Mouse (Mus musculus): ENCODE data around the gene Cetn3. TPM values are rescaled to one million over a fixed set of nuclear protein-coding genes. Genes with fewer than 3 reads are reported as not detected.
A peak's percentile ranks its signal among the peaks of the same experiment; 100 is the strongest.

The Cetn3 gene
- 162 and 175 TPM in 2 replicates for polyA plus RNA-seq (2015; fragmentation: Nextera tagmentation; extraction: Ambion mirVana)

DNA sequence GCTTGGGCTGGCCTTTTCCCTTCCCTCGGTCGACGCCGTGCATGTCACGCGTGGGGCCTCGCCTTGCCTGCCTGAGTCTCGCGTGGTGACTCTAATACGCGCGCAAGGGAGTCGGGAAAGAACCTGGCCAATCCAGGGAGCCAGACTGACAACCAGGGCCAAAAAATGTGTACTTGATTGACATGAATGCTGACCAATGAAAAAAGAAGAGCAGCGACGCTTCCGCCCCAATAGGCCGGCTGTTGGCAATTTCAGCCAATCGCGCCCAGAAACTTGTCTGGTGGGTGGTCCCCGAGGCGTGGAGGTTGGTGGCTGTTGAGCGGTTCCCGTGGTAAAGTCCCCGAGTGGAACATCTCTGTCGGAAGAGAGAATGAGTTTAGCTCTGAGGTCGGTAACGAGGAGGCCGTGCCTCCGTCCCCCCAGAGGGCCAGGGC is at the start of gene Cetn3:
TSS of gene Cetn3 (plus strand) at position 107 of the 434 bp plus-strand sequence.
- Histone ChIP-seq H3K4me2 (peak within 1 kb of the TSS; percentile 81), H3K4me3 (peak within 1 kb of the TSS; percentile 74), H3K4me1 (peaks cover 25% of the 10 kb centered on the region), H3K9ac (peak within 1 kb of the TSS; percentile 95), H3K27ac (replicated peaks) (peak within 1 kb of the TSS; percentile 99), H3K9me3 (no peaks in the 10 kb centered on the region), H3K36me3 (peaks cover 14% of the 10 kb centered on the region), H3K27me3 (replicated peaks) (no peaks in the 10 kb centered on the region)
- ATAC-seq (ENCODE audit: extremely low read depth, insufficient number of reproducible peaks, low FRiP score, low TSS enrichment) = peak; percentile 85
- 0% methylated on average over 29 of the region's 29 CpGs for WGBS

DNA sequence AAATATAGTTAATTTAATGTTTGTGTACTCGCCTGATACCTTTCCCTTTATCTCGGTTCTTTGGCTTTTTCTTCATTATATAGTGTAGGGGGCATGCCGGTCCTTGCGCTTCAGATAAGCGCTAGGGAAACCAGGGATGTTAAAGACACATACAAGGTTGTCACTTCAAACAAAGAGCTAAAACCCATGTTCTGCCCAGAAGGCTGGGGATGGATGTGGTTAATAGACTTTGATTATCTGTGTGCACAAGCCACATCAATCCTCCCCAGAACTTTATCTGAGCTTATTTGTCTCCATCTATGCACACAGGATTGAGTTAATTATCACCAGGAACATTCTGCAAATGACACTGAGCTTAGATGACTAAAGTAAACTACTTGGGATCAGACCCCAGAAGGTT is 46.3 kb upstream of the Cetn3 start:
- WGBS = 73% methylated on average over 5 of the region's 5 CpGs
- Histone ChIP-seq H3K36me3 (no peaks in the 10 kb centered on the region), H3K27me3 (replicated peaks) (no peaks in the 10 kb centered on the region)

DNA sequence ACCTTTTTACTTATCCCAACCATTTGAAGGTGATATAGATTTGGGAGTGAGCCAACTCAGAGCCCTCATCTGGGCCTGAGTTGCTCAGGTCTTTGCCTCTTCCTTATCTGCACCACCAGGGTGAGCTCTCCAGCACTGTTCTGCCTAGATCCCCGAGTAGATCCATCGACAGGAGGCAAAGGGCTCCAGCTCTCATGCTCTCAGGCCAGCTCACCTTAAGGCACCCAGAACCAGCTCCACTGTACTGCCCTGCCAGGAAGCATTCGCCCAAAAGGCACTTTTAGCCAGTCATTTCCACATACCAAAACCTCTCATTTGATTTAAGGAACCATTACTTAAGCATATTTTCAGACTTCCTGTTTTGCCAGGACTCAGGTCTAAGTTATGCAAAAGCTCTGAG is 42.0 kb upstream of the Cetn3 start:
- no peak for ATAC-seq (ENCODE audit: extremely low read depth, insufficient number of reproducible peaks, low FRiP score, low TSS enrichment)
- Histone ChIP-seq H3K36me3 (no peaks in the 10 kb centered on the region), H3K4me2 (no peak overlapping the region), H3K4me3 (no peak overlapping the region), H3K27ac (replicated peaks) (no peak overlapping the region), H3K9ac (no peak overlapping the region), H3K4me1 (no peaks in the 10 kb centered on the region), H3K27me3 (replicated peaks) (no peaks in the 10 kb centered on the region), H3K9me3 (no peaks in the 10 kb centered on the region)
- 43% methylated on average over 3 of the region's 3 CpGs for WGBS

More for the DNA sequence above, 46.3 kb upstream of the Cetn3 start:
- Histone ChIP-seq H3K9me3 (no peaks in the 10 kb centered on the region), H3K9ac (no peak overlapping the region), H3K4me3 (no peak overlapping the region), H3K4me2 (no peak overlapping the region), H3K4me1 (no peaks in the 10 kb centered on the region), H3K27ac (replicated peaks) (no peak overlapping the region)
- ATAC-seq (ENCODE audit: extremely low read depth, insufficient number of reproducible peaks, low FRiP score, low TSS enrichment) = no peak

DNA sequence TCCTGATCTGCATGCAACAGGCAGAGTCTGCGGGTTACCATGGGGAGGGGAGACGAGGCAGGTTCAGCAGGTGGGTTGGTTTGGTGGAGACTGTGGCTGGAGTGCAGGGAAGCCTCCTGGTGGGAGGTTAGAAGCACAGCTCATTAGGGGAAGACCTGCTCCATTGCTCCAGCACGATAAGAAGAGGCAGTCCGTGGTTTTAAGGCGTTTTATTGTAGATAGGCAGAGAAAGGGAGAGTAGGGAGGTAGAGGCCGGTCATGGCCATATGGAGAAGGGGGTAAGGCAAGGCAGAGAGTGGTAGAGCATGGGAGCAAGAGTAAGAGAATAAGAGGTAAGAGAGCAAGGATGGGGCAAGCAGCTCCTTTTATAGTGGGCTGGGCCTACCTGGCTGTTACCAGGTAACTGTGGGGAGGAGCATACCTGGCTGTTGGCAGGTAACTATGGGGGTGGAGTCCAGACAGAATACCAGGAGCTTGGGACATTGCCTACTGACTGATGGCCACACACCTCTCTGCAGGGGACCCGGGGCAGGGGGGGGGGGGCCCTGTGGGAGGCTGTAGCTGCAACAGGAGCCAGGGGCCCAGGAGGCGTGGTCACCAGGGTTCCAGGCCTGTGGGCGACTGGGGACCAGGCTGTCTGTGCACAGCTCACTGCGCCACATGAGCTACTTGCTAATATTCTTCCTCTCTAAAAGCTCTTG is 39.3 kb upstream of the Cetn3 start:
- Histone ChIP-seq H3K9me3 (no peaks in the 10 kb centered on the region), H3K9ac (no peak overlapping the region), H3K4me1 (no peaks in the 10 kb centered on the region), H3K4me3 (no peak overlapping the region), H3K27ac (replicated peaks) (no peak overlapping the region), H3K4me2 (no peak overlapping the region), H3K27me3 (replicated peaks) (no peaks in the 10 kb centered on the region), H3K36me3 (no peaks in the 10 kb centered on the region)
- no peak for ATAC-seq (ENCODE audit: extremely low read depth, insufficient number of reproducible peaks, low FRiP score, low TSS enrichment)
- 51% methylated on average over 10 of the region's 10 CpGs for WGBS

DNA sequence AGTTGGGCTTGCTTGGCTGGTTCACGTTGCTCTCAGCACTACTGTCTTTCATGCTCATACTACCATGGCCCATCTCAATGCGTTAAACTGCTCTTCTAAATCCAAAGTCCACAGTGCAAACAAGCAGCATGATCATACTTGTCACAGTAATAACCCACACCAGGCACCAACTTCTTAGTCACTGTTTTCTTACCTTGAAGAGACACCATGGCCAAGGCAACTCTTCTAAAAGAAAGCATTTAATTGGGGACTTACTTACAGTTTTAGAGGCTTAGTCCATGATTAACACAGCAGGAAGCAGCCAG is 38.8 kb upstream of the Cetn3 start:
- Histone ChIP-seq H3K4me1 (no peaks in the 10 kb centered on the region), H3K27ac (replicated peaks) (no peak overlapping the region), H3K9ac (no peak overlapping the region), H3K9me3 (no peaks in the 10 kb centered on the region), H3K4me3 (no peak overlapping the region), H3K36me3 (no peaks in the 10 kb centered on the region), H3K4me2 (no peak overlapping the region), H3K27me3 (replicated peaks) (no peaks in the 10 kb centered on the region)
- 56% methylated on average over 2 of the region's 2 CpGs for whole genome bisulfite sequencing
- no peak for ATAC-seq (ENCODE audit: extremely low read depth, insufficient number of reproducible peaks, low FRiP score, low TSS enrichment)

DNA sequence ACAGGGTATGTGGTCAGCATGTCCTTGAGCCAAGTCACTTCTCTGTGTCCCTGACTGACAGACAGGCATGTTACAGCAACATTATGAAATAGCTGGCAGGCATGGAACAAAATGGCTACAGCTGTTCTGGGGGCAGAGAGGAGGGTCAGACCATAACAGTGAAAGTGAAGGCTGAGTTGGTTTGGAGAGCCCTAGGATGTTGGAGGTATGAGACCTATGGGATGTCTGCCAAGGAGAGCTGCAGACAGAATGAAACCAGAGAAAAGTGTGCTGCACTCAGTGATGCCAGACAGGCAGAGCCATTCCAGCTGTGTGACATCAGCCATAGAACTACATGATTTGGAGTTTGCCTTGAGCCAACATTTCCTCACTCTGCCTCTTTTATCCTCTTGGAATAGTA is 28.0 kb upstream of the Cetn3 start:
- H3K27ac ChIP-seq (replicated peaks) = peak overlapping the region; percentile 54
- H3K4me3 ChIP-seq = no peak overlapping the region
- no peak overlapping the region for H3K9ac ChIP-seq
- H3K27me3 ChIP-seq (replicated peaks) = no peaks in the 10 kb centered on the region
- H3K4me1 ChIP-seq = peaks cover 5% of the 10 kb centered on the region; the same call in 1 of the 2 replicates
- no peaks in the 10 kb centered on the region for H3K36me3 ChIP-seq
- ATAC-seq (ENCODE audit: extremely low read depth, insufficient number of reproducible peaks, low FRiP score, low TSS enrichment) = no peak
- H3K4me2 ChIP-seq = no peak overlapping the region
- no peaks in the 10 kb centered on the region for H3K9me3 ChIP-seq

DNA sequence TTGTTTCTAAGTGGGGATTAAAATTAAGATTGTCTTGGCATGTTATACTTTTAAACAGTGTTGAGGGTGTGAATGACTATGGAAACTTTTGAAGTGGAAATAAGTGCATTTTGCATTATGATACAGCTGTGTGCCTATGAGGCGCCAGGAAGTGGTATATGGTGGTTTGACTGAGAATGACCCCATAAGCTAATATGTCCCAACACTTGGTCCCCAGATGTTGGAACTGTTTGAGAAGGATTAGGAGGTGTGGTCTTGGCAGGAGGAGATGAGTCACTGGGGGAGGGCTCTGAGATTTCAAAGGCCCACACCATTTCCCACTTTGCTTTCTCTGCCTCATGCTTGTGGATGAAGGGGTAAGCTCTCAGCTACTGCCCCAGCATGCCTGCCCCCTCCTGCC is 27.6 kb upstream of the Cetn3 start:
- 93% methylated on average over 1 of the region's 1 CpGs for WGBS
- Histone ChIP-seq H3K9me3 (no peaks in the 10 kb centered on the region), H3K4me2 (no peak overlapping the region), H3K4me3 (no peak overlapping the region), H3K27me3 (replicated peaks) (no peaks in the 10 kb centered on the region), H3K36me3 (no peaks in the 10 kb centered on the region), H3K27ac (replicated peaks) (peak overlapping the region; percentile 54), H3K9ac (no peak overlapping the region), H3K4me1 (peaks cover 5% of the 10 kb centered on the region; the same call in 1 of the 2 replicates)
- no peak for ATAC-seq (ENCODE audit: extremely low read depth, insufficient number of reproducible peaks, low FRiP score, low TSS enrichment)

DNA sequence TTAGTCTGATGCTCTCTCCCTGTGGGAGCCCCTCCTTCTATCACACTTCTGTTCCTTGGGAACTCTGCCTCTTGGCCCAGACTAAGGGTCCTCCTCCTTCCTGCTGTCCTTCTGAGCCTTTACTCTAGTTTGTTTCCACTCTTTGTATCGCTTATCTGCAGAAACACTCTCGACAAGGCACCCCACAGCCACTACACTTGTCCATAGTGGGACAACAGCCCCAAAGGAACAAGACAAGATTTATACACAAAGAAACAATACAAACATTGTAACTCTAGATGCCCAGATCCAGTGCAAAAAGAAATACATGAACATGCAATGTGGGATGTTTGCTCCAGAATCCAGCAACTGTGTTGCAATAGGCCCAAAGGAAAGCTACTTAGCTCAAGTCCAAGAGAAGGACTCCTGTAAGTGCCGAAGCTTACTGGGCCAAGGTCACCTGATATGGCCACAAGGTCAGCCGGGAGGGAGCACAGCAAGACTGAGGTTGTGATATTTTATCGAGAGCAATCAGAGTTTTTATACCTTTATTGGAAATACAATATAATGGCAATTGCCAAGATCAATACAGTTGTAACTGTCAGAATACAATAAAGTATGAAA is 25.7 kb upstream of the Cetn3 start:
- Histone ChIP-seq H3K4me1 (peaks cover 5% of the 10 kb centered on the region; the same call in 1 of the 2 replicates), H3K27me3 (replicated peaks) (no peaks in the 10 kb centered on the region), H3K9me3 (no peaks in the 10 kb centered on the region), H3K4me2 (no peak overlapping the region), H3K36me3 (no peaks in the 10 kb centered on the region), H3K4me3 (no peak overlapping the region), H3K9ac (no peak overlapping the region), H3K27ac (replicated peaks) (no peak overlapping the region)
- no peak for ATAC-seq (ENCODE audit: extremely low read depth, insufficient number of reproducible peaks, low FRiP score, low TSS enrichment)
- WGBS = 53% methylated on average over 5 of the region's 5 CpGs

DNA sequence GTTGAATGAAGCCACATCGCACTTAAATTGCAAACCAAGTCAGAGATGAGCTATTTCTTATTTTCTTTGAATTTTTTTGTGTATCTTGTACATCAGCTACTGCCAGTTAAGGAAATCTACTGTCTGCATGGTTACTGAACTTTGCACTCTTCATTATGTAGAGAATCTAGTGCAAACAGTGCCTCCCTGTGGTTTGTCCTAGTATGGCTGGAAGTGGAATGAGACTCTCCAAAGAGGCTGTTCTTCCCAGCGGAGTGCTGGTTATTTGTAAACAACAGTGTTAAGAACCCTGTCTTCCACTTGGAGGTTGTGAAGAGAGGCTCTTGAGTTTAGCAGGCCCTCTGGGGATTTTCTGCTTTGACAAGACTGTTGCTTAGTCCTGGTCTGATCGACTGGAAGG is 22.5 kb upstream of the Cetn3 start:
- Histone ChIP-seq H3K9me3 (no peaks in the 10 kb centered on the region), H3K36me3 (no peaks in the 10 kb centered on the region), H3K27me3 (replicated peaks) (no peaks in the 10 kb centered on the region), H3K4me2 (no peak overlapping the region), H3K9ac (no peak overlapping the region), H3K27ac (replicated peaks) (no peak overlapping the region), H3K4me3 (no peak overlapping the region), H3K4me1 (no peaks in the 10 kb centered on the region)
- no peak for ATAC-seq (ENCODE audit: extremely low read depth, insufficient number of reproducible peaks, low FRiP score, low TSS enrichment)
- 18% methylated on average over 3 of the region's 3 CpGs for WGBS

DNA sequence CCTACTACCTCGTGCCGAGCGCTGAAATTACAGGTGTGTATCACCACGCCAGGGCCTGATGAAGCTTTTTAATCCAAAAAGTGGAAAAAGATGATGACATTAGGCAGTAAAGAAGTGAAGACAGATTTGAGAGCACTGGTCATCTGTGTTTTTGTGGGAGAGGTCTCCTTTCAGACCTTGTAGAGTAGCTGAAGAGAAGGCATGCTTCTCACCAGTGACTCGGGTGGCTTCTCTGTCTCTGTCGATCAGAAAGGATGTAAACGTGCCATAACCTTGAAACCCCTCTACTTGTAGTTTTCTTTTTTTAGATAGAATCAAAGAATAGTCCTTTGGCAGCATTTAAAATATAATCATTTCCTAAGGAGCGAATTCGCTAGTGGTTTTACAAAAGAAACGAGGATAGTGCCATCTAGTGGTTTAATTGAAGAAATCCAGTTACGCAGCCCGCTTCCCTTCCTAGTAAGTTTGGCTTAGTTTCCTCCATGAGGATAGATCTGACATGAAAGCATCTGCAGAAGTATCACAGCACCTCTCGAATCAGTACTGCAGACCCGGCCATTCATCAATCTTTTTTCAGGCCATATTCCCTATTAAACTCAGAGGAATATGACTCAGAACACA is 21.2 kb upstream of the Cetn3 start:
- H3K9me3 ChIP-seq = no peaks in the 10 kb centered on the region
- ATAC-seq (ENCODE audit: extremely low read depth, insufficient number of reproducible peaks, low FRiP score, low TSS enrichment) = no peak
- no peaks in the 10 kb centered on the region for H3K36me3 ChIP-seq
- no peaks in the 10 kb centered on the region for H3K27me3 ChIP-seq (replicated peaks)
- H3K4me2 ChIP-seq = peak overlapping the region; percentile 52
- WGBS = 31% methylated on average over 14 of the region's 14 CpGs
- H3K4me1 ChIP-seq = no peaks in the 10 kb centered on the region
- H3K9ac ChIP-seq = no peak overlapping the region
- no peak overlapping the region for H3K27ac ChIP-seq (replicated peaks)
- H3K4me3 ChIP-seq = no peak overlapping the region

DNA sequence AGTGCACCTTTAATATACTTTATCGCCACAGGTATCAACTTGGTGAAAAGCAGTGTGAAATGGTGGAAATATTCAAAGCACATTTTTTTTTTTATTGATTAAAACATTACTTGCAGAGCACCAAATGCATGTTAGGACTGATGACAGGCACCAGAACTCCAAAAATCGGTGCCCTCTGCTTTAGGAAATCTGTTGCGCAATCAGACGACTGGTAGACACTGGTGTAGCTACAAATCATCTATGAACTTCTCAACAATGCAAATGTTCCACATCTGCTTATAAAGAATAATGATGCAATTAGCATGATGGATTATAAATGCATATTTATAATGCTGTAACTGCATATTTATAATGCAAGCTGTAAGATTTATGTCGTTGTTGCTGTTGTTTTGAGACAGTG is 18.7 kb upstream of the Cetn3 start:
- H3K27me3 ChIP-seq (replicated peaks) = no peaks in the 10 kb centered on the region
- no peak for ATAC-seq (ENCODE audit: extremely low read depth, insufficient number of reproducible peaks, low FRiP score, low TSS enrichment)
- H3K4me1 ChIP-seq = no peaks in the 10 kb centered on the region
- H3K36me3 ChIP-seq = no peaks in the 10 kb centered on the region
- no peak overlapping the region for H3K4me3 ChIP-seq
- no peak overlapping the region for H3K9ac ChIP-seq
- peaks cover 3% of the 10 kb centered on the region; the same call in 1 of the 2 replicates for H3K9me3 ChIP-seq
- H3K27ac ChIP-seq (replicated peaks) = no peak overlapping the region
- 81% methylated on average over 5 of the region's 5 CpGs for WGBS
- no peak overlapping the region for H3K4me2 ChIP-seq
